Mouse (Mus musculus) hindbrain, embryonic 15.5 days (tissue): ENCODE measurements around the gene Trp53tg5. TPM values are rescaled to one million over a fixed set of nuclear protein-coding genes. Genes with fewer than 3 reads are reported as not detected.

ENCODE experiments used
- ATAC-seq: fragments of 200-750 bp; cut with Nextera tagmentation; 2 replicates; pipeline ENCODE4 v1.8.0; 2017; ENCODE audit warnings: low read depth, moderate number of reproducible peaks, moderate TSS enrichment; ENCODE audit not compliant: low FRiP score
- H3K27ac ChIP-seq: fragments of 300-500 bp; sonication (generic); replicated peaks from 2 replicates; pipeline ENCODE4 v1.5.1; 2015; ENCODE audit warnings: mild to moderate bottlenecking, inconsistent platforms
- H3K27me3 ChIP-seq: fragments of 300-500 bp; sonication (generic); 2 replicates; pipeline ENCODE4 v1.6.1; 2015; ENCODE audit warnings: control low read depth, inconsistent platforms
- H3K36me3 ChIP-seq: fragments of 300-500 bp; sonication (generic); 2 replicates; pipeline ENCODE4 v1.6.1; 2015; ENCODE audit warnings: control low read depth, inconsistent platforms
- H3K4me1 ChIP-seq: fragments of 300-500 bp; sonication (generic); replicated peaks from 2 replicates; pipeline ENCODE4 v1.6.1; 2015; ENCODE audit warnings: control low read depth, inconsistent platforms
- H3K4me2 ChIP-seq: fragments of 300-500 bp; sonication (generic); 2 replicates; pipeline ENCODE4 v1.6.1; 2015; ENCODE audit warnings: moderate library complexity, mild to moderate bottlenecking, inconsistent platforms
- H3K4me3 ChIP-seq: fragments of 300-500 bp; sonication (generic); 2 replicates; pipeline ENCODE4 v1.5.1; 2015; ENCODE audit warnings: mild to moderate bottlenecking, inconsistent platforms
- H3K9ac ChIP-seq: fragments of 300-500 bp; sonication (generic); 2 replicates; pipeline ENCODE4 v1.6.1; 2015; ENCODE audit warnings: inconsistent platforms
- H3K9me3 ChIP-seq: fragments of 300-500 bp; sonication (generic); 2 replicates; pipeline ENCODE4 v1.6.1; 2016; ENCODE audit warnings: control low read depth, inconsistent platforms
- WGBS: fragments of 180-500 bp; shearing (Covaris S2); methylation state at CpG from one replicate; pipeline ENCODE4 v1.1.7; 2015; 5-methylcytosine and 5-hydroxymethylcytosine counted together
- polyA plus RNA-seq: library from polyadenylated mRNA; unstranded; fragments of >200 nt; fragmentation: Nextera tagmentation; extraction: Ambion mirVana; gene quantifications from 2 replicates; pipeline ENCODE4 v1.2.1, GENCODE M21; 2015

Trp53tg5 gene
- polyA plus RNA-seq, 1 experiment from 2014 or later, result not detected

GRCm38 (mm10) chr2:164487115-164487527 is 13.6 kb upstream of the Trp53tg5 start:
- Histone ChIP-seq H3K9me3 (no peaks in the 10 kb centered on the region), H3K36me3 (peaks cover 16% of the 10 kb centered on the region), H3K4me3 (peak overlapping the region; percentile 64), H3K27ac (no peak overlapping the region), H3K4me2 (peak overlapping the region; percentile 98), H3K4me1 (peaks cover 17% of the 10 kb centered on the region), H3K9ac (peak overlapping the region; percentile 60), H3K27me3 (0 out of 2 replicates have a peak, but pooled peaks cover 3% of the 10 kb centered on the region)
- 12% methylated on average over 11 of the region's 11 CpGs for whole genome bisulfite sequencing
- ATAC-seq, result peak; percentile 42; the same call in 1 of the 2 replicates

- H3K27me3 ChIP-seq, result 0 out of 2 replicates have a peak, but pooled peaks cover 3% of the 10 kb centered on the region
- H3K9me3 ChIP-seq, result no peaks in the 10 kb centered on the region
- peak overlapping the region; percentile 60 for H3K9ac ChIP-seq
- peaks cover 16% of the 10 kb centered on the region for H3K36me3 ChIP-seq
- WGBS, result under 1% methylated on average over 65 of the region's 90 CpGs
- peaks cover 17% of the 10 kb centered on the region for H3K4me1 ChIP-seq
- peak overlapping the region; percentile 28 for H3K27ac ChIP-seq
- ATAC-seq, result peak; percentile 81
- peak overlapping the region; percentile 64 for H3K4me3 ChIP-seq
- H3K4me2 ChIP-seq, result peak overlapping the region; percentile 98
These were observed 13.0 kb upstream of the Trp53tg5 start for GRCm38 (mm10) chr2:164486258-164487114.

GRCm38 (mm10) chr2:164485681-164486257 is 12.2 kb upstream of the Trp53tg5 start, which contains the start of gene Dbndd2:
Dbndd2 (plus strand) TSS chr2:164486106.
- H3K27me3 ChIP-seq, result 0 out of 2 replicates have a peak, but pooled peaks cover 3% of the 10 kb centered on the region
- H3K9me3 ChIP-seq, result no peaks in the 10 kb centered on the region
- ATAC-seq, result peak; percentile 62
- H3K27ac ChIP-seq, result peak within 1 kb of the TSS; percentile 28
- H3K4me1 ChIP-seq, result peaks cover 17% of the 10 kb centered on the region
- H3K4me3 ChIP-seq, result peak within 1 kb of the TSS; percentile 64
- H3K4me2 ChIP-seq, result peak within 1 kb of the TSS; percentile 98
- 2% methylated on average over 26 of the region's 26 CpGs for WGBS
- H3K9ac ChIP-seq, result peak within 1 kb of the TSS; percentile 60
- peaks cover 16% of the 10 kb centered on the region for H3K36me3 ChIP-seq

DNA sequence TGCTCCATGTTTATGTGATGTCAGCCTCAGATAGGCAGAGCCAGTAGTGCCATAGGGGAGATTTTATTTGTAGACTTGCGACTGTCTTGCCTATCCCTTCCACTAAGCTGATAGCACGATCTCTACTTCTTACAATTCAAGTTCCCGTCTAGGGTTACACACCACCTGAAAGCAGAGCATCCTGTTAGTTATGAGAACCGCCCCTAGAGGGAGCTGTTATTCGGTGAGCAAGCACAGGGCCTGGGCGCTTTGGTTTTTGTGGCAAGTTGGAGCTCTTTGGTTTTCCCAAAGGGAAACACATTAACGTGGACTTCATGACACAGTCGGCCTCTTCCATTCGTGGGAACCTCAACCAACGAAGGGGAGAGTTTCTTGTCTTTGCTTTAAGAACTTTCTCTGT is 3.3 kb downstream of the Trp53tg5 start:
- H3K4me2 ChIP-seq, result no peak overlapping the region
- WGBS, result 33% methylated on average over 10 of the region's 10 CpGs
- no peaks in the 10 kb centered on the region for H3K9me3 ChIP-seq
- H3K36me3 ChIP-seq, result peaks cover 43% of the 10 kb centered on the region
- H3K9ac ChIP-seq, result no peak overlapping the region
- no peak overlapping the region for H3K4me3 ChIP-seq
- no peaks in the 10 kb centered on the region for H3K4me1 ChIP-seq
- H3K27ac ChIP-seq, result no peak overlapping the region
- no peaks in the 10 kb centered on the region for H3K27me3 ChIP-seq
- ATAC-seq, result no peak

- no peak overlapping the region for H3K27ac ChIP-seq
- no peak overlapping the region for H3K9ac ChIP-seq
- H3K9me3 ChIP-seq, result no peaks in the 10 kb centered on the region
- no peaks in the 10 kb centered on the region for H3K27me3 ChIP-seq
- H3K4me2 ChIP-seq, result no peak overlapping the region
- peaks cover 16% of the 10 kb centered on the region for H3K4me1 ChIP-seq
- no peak for ATAC-seq
- no peak overlapping the region for H3K4me3 ChIP-seq
- H3K36me3 ChIP-seq, result peaks cover 51% of the 10 kb centered on the region
- 87% methylated on average over 5 of the region's 5 CpGs for WGBS
These were observed 6.7 kb downstream of the Trp53tg5 start for GRCm38 (mm10) chr2:164466787-164467186.

DNA sequence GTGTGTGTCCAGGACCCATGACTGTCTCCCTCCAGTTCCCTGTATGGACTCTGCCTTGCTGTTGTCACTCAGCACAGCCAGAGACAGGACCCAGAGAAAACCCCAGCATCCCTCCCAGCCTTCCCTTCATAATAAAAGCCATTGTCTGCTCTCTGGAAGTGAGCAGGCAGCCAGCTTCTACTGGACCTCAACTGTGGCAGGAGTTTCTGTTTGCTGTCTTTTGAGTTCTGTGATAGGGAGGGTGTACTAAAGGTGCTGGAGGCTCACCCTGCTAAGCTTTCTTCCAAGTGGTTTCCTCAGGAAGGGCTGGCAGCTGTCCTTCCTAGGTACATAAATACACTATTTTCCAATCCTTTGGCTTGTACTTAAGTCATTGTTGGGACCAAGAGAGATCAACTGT is 8.4 kb downstream of the Trp53tg5 start:
- peaks cover 18% of the 10 kb centered on the region for H3K4me1 ChIP-seq
- ATAC-seq, result no peak
- no peak overlapping the region for H3K9ac ChIP-seq
- no peaks in the 10 kb centered on the region for H3K27me3 ChIP-seq
- no peaks in the 10 kb centered on the region for H3K9me3 ChIP-seq
- H3K36me3 ChIP-seq, result peaks cover 41% of the 10 kb centered on the region
- H3K27ac ChIP-seq, result no peak overlapping the region
- H3K4me2 ChIP-seq, result no peak overlapping the region
- H3K4me3 ChIP-seq, result no peak overlapping the region

GRCm38 (mm10) chr2:164460745-164461551 is 12.6 kb downstream of the Trp53tg5 start, which contains the start of gene Gm20458:
Gm20458 (plus strand) TSS chr2:164460967.
- Histone ChIP-seq H3K27me3 (no peaks in the 10 kb centered on the region), H3K9ac (peak within 1 kb of the TSS; percentile 62), H3K4me2 (peak within 1 kb of the TSS; percentile 71), H3K36me3 (peaks cover 18% of the 10 kb centered on the region), H3K9me3 (no peaks in the 10 kb centered on the region), H3K4me3 (peak within 1 kb of the TSS; percentile 56), H3K27ac (peak within 1 kb of the TSS; percentile 91), H3K4me1 (peaks cover 18% of the 10 kb centered on the region)
- ATAC-seq, result peak; percentile 99
- under 1% methylated on average over 70 of the region's 79 CpGs for WGBS

DNA sequence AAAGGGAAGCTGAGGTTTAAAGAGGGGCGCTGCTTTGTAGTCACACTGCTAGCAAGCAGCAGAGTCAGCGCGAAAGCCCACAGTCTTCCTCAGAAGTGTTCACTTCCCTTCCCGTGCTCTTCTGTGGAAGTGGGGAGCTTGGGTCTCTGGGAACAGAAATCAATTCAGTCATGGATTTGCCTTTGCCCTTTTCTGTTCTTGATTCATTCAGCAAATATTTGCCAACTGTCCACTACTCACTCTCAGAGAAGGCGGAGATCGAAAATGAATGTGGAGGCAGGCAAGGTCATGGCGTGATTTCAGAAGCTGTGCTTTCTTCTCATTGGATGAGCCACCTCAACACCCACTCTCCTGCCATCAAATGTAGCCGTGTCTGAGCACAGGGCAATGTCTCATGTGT is 15.0 kb downstream of the Trp53tg5 start:
- ATAC-seq, result no peak
- Histone ChIP-seq H3K4me1 (peaks cover 18% of the 10 kb centered on the region), H3K4me3 (no peak overlapping the region), H3K27me3 (no peaks in the 10 kb centered on the region), H3K9me3 (no peaks in the 10 kb centered on the region), H3K9ac (no peak overlapping the region), H3K36me3 (peaks cover 5% of the 10 kb centered on the region; the same call in 1 of the 2 replicates), H3K27ac (no peak overlapping the region), H3K4me2 (no peak overlapping the region)
- WGBS, result 91% methylated on average over 8 of the region's 8 CpGs

DNA sequence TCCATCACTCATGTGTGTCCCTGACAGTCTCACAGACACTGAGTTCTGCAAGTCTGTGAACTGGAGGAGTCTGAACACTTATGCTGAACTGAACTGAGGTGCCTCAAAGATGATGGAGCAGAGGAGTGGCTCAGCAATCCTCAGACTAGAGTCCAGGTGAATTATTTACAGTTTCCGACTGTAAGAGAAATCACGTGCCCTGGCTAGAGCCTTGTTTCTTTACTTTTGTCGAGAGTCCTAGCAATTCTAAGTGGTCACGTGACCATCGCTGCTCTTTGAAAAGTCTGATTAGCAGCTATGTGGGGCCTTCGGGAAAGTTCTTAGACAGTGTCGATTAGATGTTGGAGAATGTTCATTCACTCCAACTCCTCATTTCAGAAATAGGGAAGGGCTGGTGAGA is 15.6 kb downstream of the Trp53tg5 start:
- H3K27ac ChIP-seq, result no peak overlapping the region
- WGBS, result 60% methylated on average over 7 of the region's 7 CpGs
- ATAC-seq, result no peak
- 0 out of 2 replicates have a peak, but pooled peaks cover 3% of the 10 kb centered on the region for H3K36me3 ChIP-seq
- no peaks in the 10 kb centered on the region for H3K9me3 ChIP-seq
- no peak overlapping the region for H3K4me2 ChIP-seq
- no peaks in the 10 kb centered on the region for H3K27me3 ChIP-seq
- H3K9ac ChIP-seq, result no peak overlapping the region
- no peak overlapping the region for H3K4me3 ChIP-seq
- H3K4me1 ChIP-seq, result peaks cover 14% of the 10 kb centered on the region

- Histone ChIP-seq H3K27me3 (no peaks in the 10 kb centered on the region), H3K4me2 (peak within 1 kb of the TSS; percentile 25), H3K27ac (no peak within 1 kb of the TSS), H3K4me1 (peaks cover 3% of the 10 kb centered on the region), H3K9ac (0 out of 2 replicates have a peak within 1 kb of the TSS, but pooled peaks have one; percentile 16), H3K36me3 (no peaks in the 10 kb centered on the region), H3K9me3 (no peaks in the 10 kb centered on the region), H3K4me3 (0 out of 2 replicates have a peak within 1 kb of the TSS, but pooled peaks have one; percentile 10)
- WGBS, result 2% methylated on average over 7 of the region's 7 CpGs
- no peak for ATAC-seq
These were observed 16.6 kb downstream of the Trp53tg5 start, which contains the start of gene Sys1 for GRCm38 (mm10) chr2:164456864-164457300. Sys1 (plus strand) TSS chr2:164456964.

DNA sequence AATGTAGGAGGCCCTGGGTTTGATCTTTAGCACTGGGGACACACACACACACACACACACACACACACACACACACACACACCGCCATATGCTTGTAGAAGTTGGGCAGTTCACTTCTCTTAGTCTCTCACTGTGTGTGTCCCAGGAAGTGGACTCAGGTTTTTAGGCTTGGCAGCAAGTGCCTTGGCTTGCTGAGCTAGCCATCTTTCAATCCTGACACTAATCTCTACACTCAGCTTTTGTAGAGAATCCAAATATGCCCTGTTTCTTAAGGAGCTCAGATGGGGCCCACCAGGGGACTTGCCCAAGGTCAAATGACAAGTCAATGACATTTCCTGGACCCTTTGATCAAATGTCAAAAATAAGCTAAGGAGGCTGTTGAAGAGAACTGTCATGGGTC is 17.1 kb downstream of the Trp53tg5 start:
- no peak overlapping the region for H3K9ac ChIP-seq
- no peak overlapping the region for H3K4me3 ChIP-seq
- 82% methylated on average over 1 of the region's 1 CpGs for WGBS
- H3K36me3 ChIP-seq, result no peaks in the 10 kb centered on the region
- no peaks in the 10 kb centered on the region for H3K4me1 ChIP-seq
- H3K27me3 ChIP-seq, result no peaks in the 10 kb centered on the region
- H3K27ac ChIP-seq, result no peak overlapping the region
- ATAC-seq, result no peak
- no peaks in the 10 kb centered on the region for H3K9me3 ChIP-seq
- H3K4me2 ChIP-seq, result peak overlapping the region; percentile 25; the same call in 1 of the 2 replicates
